Mouse (Mus musculus) kidney, postnatal 0 days (tissue): Measurements from ENCODE around the gene Vwa8. TPM values are rescaled to one million over a fixed set of nuclear protein-coding genes. Genes with fewer than 3 reads are reported as not detected.

ENCODE experiments used
- ATAC-seq: fragments of 200-750 bp; cut with Nextera tagmentation; replicated peaks from 2 replicates; pipeline ENCODE4 v1.8.0; 2017; ENCODE audit warnings: low read depth, moderate number of reproducible peaks, moderate TSS enrichment, moderate library complexity; ENCODE audit not compliant: low FRiP score
- DNase-seq: peaks from one replicate; pipeline ENCODE4 v3.0.0-alpha.2; 2016; ENCODE audit warnings: low spot score
- H3K27ac ChIP-seq: fragments of 300-500 bp; sonication (generic); 2 replicates; pipeline ENCODE4 v1.5.1; 2014; ENCODE audit warnings: mild to moderate bottlenecking
- H3K27me3 ChIP-seq: fragments of 300-500 bp; sonication (generic); 2 replicates; pipeline ENCODE4 v1.6.1; 2014; ENCODE audit warnings: low read length, mixed read lengths; ENCODE audit not compliant: insufficient read depth
- H3K36me3 ChIP-seq: fragments of 300-500 bp; sonication (generic); 2 replicates; pipeline ENCODE4 v1.6.1; 2014; ENCODE audit warnings: low read length, mixed read lengths; ENCODE audit not compliant: insufficient read depth
- H3K4me1 ChIP-seq: fragments of 300-500 bp; sonication (generic); replicated peaks from 2 replicates; pipeline ENCODE4 v1.6.1; 2014; ENCODE audit warnings: antibody characterized with exemption, low read length, mixed read lengths; ENCODE audit not compliant: insufficient read depth
- H3K4me2 ChIP-seq: fragments of 300-500 bp; sonication (generic); 2 replicates; pipeline ENCODE4 v1.6.1; 2014; ENCODE audit warnings: mild to moderate bottlenecking, low read length, moderate library complexity, mixed read lengths
- H3K4me3 ChIP-seq: fragments of 300-500 bp; sonication (generic); replicated peaks from 2 replicates; pipeline ENCODE4 v1.5.1; 2014; ENCODE audit warnings: low read depth, low read length
- H3K9ac ChIP-seq: fragments of 300-500 bp; sonication (generic); 2 replicates; pipeline ENCODE4 v1.6.1; 2014; ENCODE audit warnings: low read depth, low read length
- H3K9me3 ChIP-seq: fragments of 300-500 bp; sonication (generic); replicated peaks from 2 replicates; pipeline ENCODE4 v1.6.1; 2016; ENCODE audit warnings: low read length, inconsistent platforms, mixed read lengths
- CTCF ChIP-seq: IDR thresholded peaks from 2 replicates; pipeline ENCODE4 v1.5.1; 2016; ENCODE audit warnings: antibody characterized with exemption, low read depth, mild to moderate bottlenecking, moderate library complexity
- WGBS: fragments of 180-500 bp; shearing (Covaris S2); extraction: QIAGEN DNeasy Blood & Tissue Kit; methylation state at CpG from one replicate; pipeline ENCODE4 v1.1.7; 2014; 5-methylcytosine and 5-hydroxymethylcytosine counted together
- polyA plus RNA-seq: library from polyadenylated mRNA; unstranded; fragments of >200 nt; fragmentation: Nextera tagmentation; extraction: Ambion mirVana; gene quantifications from 2 replicates; pipeline ENCODE4 v1.2.1, GENCODE M21; 2015

Vwa8 gene
- polyA plus RNA-seq, 1 experiment from 2014 or later, result 18.2 TPM

GRCm38 (mm10) chr14:79136585-79136984 is 287.7 kb downstream of the Vwa8 start:
- 75% methylated on average over 3 of the region's 3 CpGs for WGBS
- Histone ChIP-seq H3K27me3 (no peaks in the 10 kb centered on the region), H3K4me1 (0 out of 2 replicates have a peak, but pooled peaks cover 3% of the 10 kb centered on the region), H3K4me2 (no peak overlapping the region), H3K9ac (no peak overlapping the region), H3K36me3 (no peaks in the 10 kb centered on the region), H3K9me3 (no peaks in the 10 kb centered on the region), H3K4me3 (no peak overlapping the region), H3K27ac (no peak overlapping the region)
- TF ChIP-seq CTCF, result no peak
- DNase-seq, result no peak
- no peak for ATAC-seq

- Histone ChIP-seq H3K36me3 (no peaks in the 10 kb centered on the region), H3K4me1 (0 out of 2 replicates have a peak, but pooled peaks cover 3% of the 10 kb centered on the region), H3K9me3 (no peaks in the 10 kb centered on the region), H3K4me2 (no peak overlapping the region), H3K27me3 (no peaks in the 10 kb centered on the region), H3K27ac (no peak overlapping the region), H3K9ac (no peak overlapping the region), H3K4me3 (no peak overlapping the region)
- DNase-seq (no peak), ATAC-seq (no peak)
- 56% methylated on average over 8 of the region's 8 CpGs for WGBS
- TF ChIP-seq CTCF, result no peak
These were observed 288.2 kb downstream of the Vwa8 start for GRCm38 (mm10) chr14:79137100-79137499.

- no peak for TF ChIP-seq CTCF
- 94% methylated on average over 6 of the region's 6 CpGs for WGBS
- Histone ChIP-seq H3K9ac (no peak overlapping the region), H3K9me3 (no peaks in the 10 kb centered on the region), H3K4me3 (no peak overlapping the region), H3K36me3 (no peaks in the 10 kb centered on the region), H3K27me3 (no peaks in the 10 kb centered on the region), H3K4me1 (0 out of 2 replicates have a peak, but pooled peaks cover 3% of the 10 kb centered on the region), H3K27ac (no peak overlapping the region), H3K4me2 (no peak overlapping the region)
- ATAC-seq (no peak), DNase-seq (no peak)
These were observed 290.3 kb downstream of the Vwa8 start for GRCm38 (mm10) chr14:79139096-79139651.

GRCm38 (mm10) chr14:79139918-79140825 is 291.3 kb downstream of the Vwa8 start:
- H3K4me1 ChIP-seq, result 0 out of 2 replicates have a peak, but pooled peaks cover 3% of the 10 kb centered on the region
- peak overlapping the region; percentile 33; the same call in 1 of the 2 replicates for H3K27ac ChIP-seq
- 17% methylated on average over 19 of the region's 19 CpGs for WGBS
- no peaks in the 10 kb centered on the region for H3K27me3 ChIP-seq
- TF ChIP-seq CTCF, result no peak; the same call in 1 of the 2 replicates
- no peak overlapping the region for H3K4me2 ChIP-seq
- ATAC-seq (no peak; the same call in 1 of the 2 replicates), DNase-seq (peak; percentile 73)
- H3K36me3 ChIP-seq, result no peaks in the 10 kb centered on the region
- H3K4me3 ChIP-seq, result no peak overlapping the region
- H3K9ac ChIP-seq, result no peak overlapping the region
- no peaks in the 10 kb centered on the region for H3K9me3 ChIP-seq

GRCm38 (mm10) chr14:79140826-79141219 is 292.0 kb downstream of the Vwa8 start:
- H3K4me3 ChIP-seq, result no peak overlapping the region

GRCm38 (mm10) chr14:79142342-79142741 is 293.5 kb downstream of the Vwa8 start:
- Histone ChIP-seq H3K9ac (no peak overlapping the region), H3K27me3 (no peaks in the 10 kb centered on the region), H3K4me2 (no peak overlapping the region), H3K36me3 (no peaks in the 10 kb centered on the region), H3K4me1 (no peaks in the 10 kb centered on the region), H3K4me3 (no peak overlapping the region), H3K27ac (no peak overlapping the region), H3K9me3 (no peaks in the 10 kb centered on the region)
- TF ChIP-seq CTCF, result no peak
- 83% methylated on average over 4 of the region's 4 CpGs for WGBS
- DNase-seq (no peak), ATAC-seq (no peak)

More at GRCm38 (mm10) chr14:79140826-79141219, 292.0 kb downstream of the Vwa8 start:
- TF ChIP-seq CTCF, result no peak
- Histone ChIP-seq H3K9me3 (no peaks in the 10 kb centered on the region), H3K27ac (no peak overlapping the region), H3K4me1 (0 out of 2 replicates have a peak, but pooled peaks cover 3% of the 10 kb centered on the region), H3K9ac (no peak overlapping the region), H3K27me3 (no peaks in the 10 kb centered on the region), H3K4me2 (no peak overlapping the region), H3K36me3 (no peaks in the 10 kb centered on the region)
- WGBS, result 69% methylated on average over 2 of the region's 2 CpGs
- DNase-seq (no peak), ATAC-seq (no peak)
